Comparison of ENCODE assay signal across 7 mouse cellular contexts in the genomic region with DNA sequence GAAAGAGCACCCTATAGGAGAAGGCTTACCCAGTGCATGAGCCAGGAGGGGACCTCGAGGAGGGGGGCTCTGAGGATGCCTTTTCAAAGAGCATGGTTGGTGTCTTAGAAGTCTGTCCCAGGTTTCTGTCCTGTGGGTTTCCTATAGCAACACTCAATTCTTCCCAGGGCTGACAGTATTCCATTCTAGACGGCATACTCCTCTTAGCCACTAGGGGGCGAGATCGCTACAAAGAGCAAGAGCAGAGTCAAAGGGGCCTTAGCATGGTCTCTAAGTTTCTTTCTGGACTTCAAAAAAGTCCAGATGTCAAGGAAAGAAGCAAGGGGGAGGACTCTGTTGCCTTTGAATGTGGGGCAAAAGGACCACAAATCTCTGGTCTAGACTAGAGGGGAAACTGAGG. TPM values are rescaled to one million over a fixed set of nuclear protein-coding genes. Genes with fewer than 3 reads are reported as not detected.
DNase-seq lines count a peak whose midpoint lies in the region; ATAC-seq lines count a peak whose summit lies in the region.

No protein-coding gene starts in this region.

- ATAC-seq in hematopoietic stem cell, adult 5-6 weeks (replicated peaks in 1 of 2; ENCODE audit: insufficient read depth in 1 of 2, low FRiP score in 2 of 2, low TSS enrichment in 1 of 2, low read depth in 1 of 2, poor library complexity in 2 of 2, severe bottlenecking in 2 of 2), result peak; percentile 57 to 58; a peak in 2 of 4 replicates
- ATAC-seq in inflammation-experienced regulatory T-cells, adult 6 months, result no peak

- peak; percentile 49 for DNase-seq in left cerebral cortex, postnatal 4 days
- no peak for DNase-seq in left cerebral cortex, adult 11 months (ENCODE audit: low spot score)
- peak; percentile 73 for DNase-seq in NIH3T3 (ENCODE audit: low read depth)
- DNase-seq in cerebellum, adult 9-11 months, result peak; percentile 69
- DNase-seq in lung, postnatal 25 days (ENCODE audit: low spot score), result peak; percentile 78

- intact Hi-C loops in left cerebral cortex, postnatal 4 days (cut with DNase I), result no loop called here

RNA-seq across cellular contexts. Expression of a gene that starts 20.6 kb away (rescaled TPM):
- 100 to 1,000 TPM; 124 to 127 TPM for total RNA-seq in left cerebral cortex, postnatal 4 days (2021)
- 4.2 and 5.6 TPM in 2 replicates for total RNA-seq in hematopoietic stem cell, adult 5-6 weeks (2017)
- 10 to 100 TPM in 1 of 3 experiments, 1 to 10 TPM in 2; 8.0 to 14.6 (median 9.4) TPM for polyA plus RNA-seq in inflammation-experienced regulatory T-cells, adult 6 months (2017; shearing (Covaris generic))

RNA-seq across cellular contexts. Expression of a gene that starts 41.6 kb away (rescaled TPM):
- 10 to 100 TPM; 56.9 to 60.6 TPM for total RNA-seq in left cerebral cortex, postnatal 4 days (2021)
- total RNA-seq in hematopoietic stem cell, adult 5-6 weeks (2017), result 17.6 and 24.0 TPM in 2 replicates
- 10 to 100 TPM; 20.2 to 29.2 (median 28.3) TPM for polyA plus RNA-seq in inflammation-experienced regulatory T-cells, adult 6 months (2017; shearing (Covaris generic))

Comparison
In these comparisons a context has a peak if more than half of its experiments do, and no peak if none do; other contexts are left out.
1. RNA of a gene that starts 20.6 kb away (total RNA-seq): 124 to 127 TPM in left cerebral cortex, postnatal 4 days; 4.2 to 5.6 TPM in hematopoietic stem cell, adult 5-6 weeks; every median in the first group is over 10 times any median in the second.